Mouse (Mus musculus): ENCODE data around the gene Ranbp17. TPM values are rescaled to one million over a fixed set of nuclear protein-coding genes. Genes with fewer than 3 reads are reported as not detected.

Ranbp17 gene
- polyA plus RNA-seq, 1 experiment from 2014 or later = 9.4 TPM

GRCm38 (mm10) chr11:33399346-33399745, 114.2 kb downstream of the Ranbp17 start:
- H3K4me3 ChIP-seq (replicated peaks) = no peak overlapping the region
- no peaks in the 10 kb centered on the region for H3K9me3 ChIP-seq (replicated peaks)
- H3K36me3 ChIP-seq = no peaks in the 10 kb centered on the region
- H3K4me1 ChIP-seq = peaks cover 8% of the 10 kb centered on the region
- H3K4me2 ChIP-seq = no peak overlapping the region
- H3K27ac ChIP-seq (replicated peaks) = peak overlapping the region; percentile 70; the same call in 1 of the 2 replicates
- no peaks in the 10 kb centered on the region for H3K27me3 ChIP-seq (replicated peaks)
- WGBS = 35% methylated on average over 1 of the region's 1 CpGs
- no peak overlapping the region for H3K9ac ChIP-seq (replicated peaks)
- ATAC-seq (ENCODE audit: low FRiP score) = no peak

GRCm38 (mm10) chr11:33398701-33399100, 114.8 kb downstream of the Ranbp17 start:
- H3K4me2 ChIP-seq = no peak overlapping the region
- H3K27ac ChIP-seq (replicated peaks) = no peak overlapping the region
- H3K9me3 ChIP-seq (replicated peaks) = no peaks in the 10 kb centered on the region
- no peak overlapping the region for H3K4me3 ChIP-seq (replicated peaks)
- H3K36me3 ChIP-seq = no peaks in the 10 kb centered on the region
- H3K9ac ChIP-seq (replicated peaks) = no peak overlapping the region
- no peaks in the 10 kb centered on the region for H3K27me3 ChIP-seq (replicated peaks)
- ATAC-seq (ENCODE audit: low FRiP score) = no peak
- WGBS = 74% methylated on average over 3 of the region's 3 CpGs
- peaks cover 8% of the 10 kb centered on the region for H3K4me1 ChIP-seq

- Histone ChIP-seq H3K4me1 (peaks cover 8% of the 10 kb centered on the region), H3K36me3 (no peaks in the 10 kb centered on the region), H3K9me3 (replicated peaks) (no peaks in the 10 kb centered on the region), H3K27me3 (replicated peaks) (no peaks in the 10 kb centered on the region), H3K4me3 (replicated peaks) (no peak overlapping the region), H3K9ac (replicated peaks) (no peak overlapping the region), H3K27ac (replicated peaks) (no peak overlapping the region), H3K4me2 (no peak overlapping the region)
- 91% methylated on average over 6 of the region's 6 CpGs for WGBS
- no peak for ATAC-seq (ENCODE audit: low FRiP score)
Observed at GRCm38 (mm10) chr11:33396275-33396674, 117.3 kb downstream of the Ranbp17 start.

DNA sequence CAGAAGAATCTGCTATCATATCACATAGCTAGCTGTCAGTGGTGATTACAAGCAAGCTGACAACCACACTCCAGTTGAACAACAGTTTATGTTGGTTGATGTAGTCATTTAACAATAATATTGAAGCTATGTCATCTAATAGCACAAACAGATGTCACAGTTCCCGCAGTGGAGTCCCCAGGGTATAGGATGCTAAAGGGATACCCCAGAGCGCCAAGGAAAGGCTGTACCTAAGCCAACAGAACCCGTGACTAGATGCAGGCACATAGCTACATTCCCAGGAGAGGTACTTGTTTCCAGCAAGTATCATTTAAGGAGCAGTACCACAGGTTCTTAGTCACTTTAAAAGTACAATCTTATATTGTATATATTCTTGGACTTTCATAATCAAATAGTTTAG, 119.5 kb downstream of the Ranbp17 start:
- Histone ChIP-seq H3K4me3 (replicated peaks) (no peak overlapping the region), H3K4me1 (peaks cover 4% of the 10 kb centered on the region; the same call in 1 of the 2 replicates), H3K9me3 (replicated peaks) (no peaks in the 10 kb centered on the region), H3K36me3 (no peaks in the 10 kb centered on the region), H3K27me3 (replicated peaks) (no peaks in the 10 kb centered on the region), H3K4me2 (no peak overlapping the region), H3K9ac (replicated peaks) (no peak overlapping the region), H3K27ac (replicated peaks) (no peak overlapping the region)
- 56% methylated on average over 3 of the region's 3 CpGs for WGBS
- ATAC-seq (ENCODE audit: low FRiP score) = no peak

DNA sequence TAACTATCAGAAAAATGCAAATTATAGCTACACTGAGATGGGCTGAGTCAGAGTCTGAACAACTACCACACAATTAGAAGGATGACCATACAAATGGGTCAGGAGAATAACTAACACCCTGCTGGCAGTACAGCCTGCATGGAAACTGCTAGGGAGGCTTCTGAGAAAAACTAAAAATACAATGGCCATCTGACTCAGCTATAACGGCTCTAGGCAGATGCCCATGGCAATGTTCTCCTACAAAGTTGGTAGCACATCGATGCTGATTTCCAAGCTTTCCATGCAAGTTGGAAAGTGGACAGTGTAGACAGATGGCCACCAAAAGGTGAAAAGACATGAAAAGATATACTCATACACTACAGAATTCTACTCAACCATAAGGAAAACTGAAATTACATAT, 124.9 kb downstream of the Ranbp17 start:
- 98% methylated on average over 2 of the region's 2 CpGs for WGBS
- H3K4me1 ChIP-seq = no peaks in the 10 kb centered on the region
- no peak overlapping the region for H3K9ac ChIP-seq (replicated peaks)
- H3K27me3 ChIP-seq (replicated peaks) = no peaks in the 10 kb centered on the region
- H3K4me2 ChIP-seq = no peak overlapping the region
- H3K27ac ChIP-seq (replicated peaks) = no peak overlapping the region
- no peak overlapping the region for H3K4me3 ChIP-seq (replicated peaks)
- no peak for ATAC-seq (ENCODE audit: low FRiP score)
- no peaks in the 10 kb centered on the region for H3K9me3 ChIP-seq (replicated peaks)
- no peaks in the 10 kb centered on the region for H3K36me3 ChIP-seq

- H3K4me1 ChIP-seq = peaks cover 6% of the 10 kb centered on the region; the same call in 1 of the 2 replicates
- no peak overlapping the region for H3K27ac ChIP-seq (replicated peaks)
- no peak for ATAC-seq (ENCODE audit: low FRiP score)
- no peak overlapping the region for H3K9ac ChIP-seq (replicated peaks)
- no peaks in the 10 kb centered on the region for H3K36me3 ChIP-seq
- H3K4me2 ChIP-seq = no peak overlapping the region
- no peaks in the 10 kb centered on the region for H3K27me3 ChIP-seq (replicated peaks)
- H3K4me3 ChIP-seq (replicated peaks) = no peak overlapping the region
- WGBS = 20% methylated on average over 5 of the region's 5 CpGs
- no peaks in the 10 kb centered on the region for H3K9me3 ChIP-seq (replicated peaks)
Observed at GRCm38 (mm10) chr11:33361867-33362266, 151.7 kb downstream of the Ranbp17 start.

DNA sequence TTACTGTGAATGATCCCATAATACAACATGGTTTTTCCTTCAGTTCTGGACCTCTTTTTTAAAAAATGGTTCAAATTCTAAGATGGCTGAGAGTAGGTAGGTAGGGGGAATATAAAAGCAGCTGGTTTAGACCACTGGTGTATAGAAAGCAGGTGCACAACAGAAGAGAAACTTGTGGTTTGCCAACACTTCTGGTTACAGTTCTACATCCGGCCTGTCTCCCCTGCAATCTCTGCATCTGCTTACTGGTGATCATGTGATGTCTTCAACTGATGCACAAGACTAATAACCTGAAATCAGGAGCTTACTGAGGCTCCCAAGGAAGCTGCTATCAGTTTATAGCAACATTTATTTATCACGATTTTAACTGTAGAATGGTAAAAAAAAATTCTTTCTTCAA, 164.3 kb downstream of the Ranbp17 start:
- no peaks in the 10 kb centered on the region for H3K9me3 ChIP-seq (replicated peaks)
- ATAC-seq (ENCODE audit: low FRiP score) = no peak
- H3K4me3 ChIP-seq (replicated peaks) = no peak overlapping the region
- H3K27ac ChIP-seq (replicated peaks) = no peak overlapping the region
- no peak overlapping the region for H3K9ac ChIP-seq (replicated peaks)
- WGBS = 80% methylated on average over 2 of the region's 2 CpGs
- H3K27me3 ChIP-seq (replicated peaks) = no peaks in the 10 kb centered on the region
- H3K4me1 ChIP-seq = no peaks in the 10 kb centered on the region
- H3K4me2 ChIP-seq = no peak overlapping the region
- H3K36me3 ChIP-seq = no peaks in the 10 kb centered on the region

DNA sequence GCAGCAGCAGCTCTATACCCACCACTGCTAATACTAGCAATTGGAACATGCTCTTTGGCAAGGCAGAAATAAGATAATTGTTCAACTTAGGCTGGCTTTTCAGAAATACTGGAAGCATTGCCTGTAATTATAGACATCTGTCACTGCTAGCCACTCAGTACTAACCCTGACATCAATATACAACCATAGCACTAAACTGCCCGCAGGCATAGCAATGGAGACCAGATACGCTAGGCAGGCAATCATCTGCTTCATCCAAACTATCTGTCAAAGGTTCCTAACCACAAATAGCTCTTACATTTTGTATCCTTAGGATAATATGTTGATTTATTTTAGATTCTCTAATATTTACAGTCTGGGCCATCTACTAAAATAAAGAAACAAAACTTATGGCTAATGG, 171.5 kb downstream of the Ranbp17 start:
- H3K4me2 ChIP-seq = no peak overlapping the region
- no peaks in the 10 kb centered on the region for H3K36me3 ChIP-seq
- no peak overlapping the region for H3K9ac ChIP-seq (replicated peaks)
- no peak overlapping the region for H3K4me3 ChIP-seq (replicated peaks)
- no peak for ATAC-seq (ENCODE audit: low FRiP score)
- H3K27ac ChIP-seq (replicated peaks) = no peak overlapping the region
- no peaks in the 10 kb centered on the region for H3K27me3 ChIP-seq (replicated peaks)
- H3K9me3 ChIP-seq (replicated peaks) = no peaks in the 10 kb centered on the region
- 53% methylated on average over 2 of the region's 2 CpGs for WGBS
- H3K4me1 ChIP-seq = peaks cover 4% of the 10 kb centered on the region; the same call in 1 of the 2 replicates

- no peak overlapping the region for H3K4me2 ChIP-seq
- peak; percentile 35; the same call in 1 of the 2 replicates for ATAC-seq (ENCODE audit: low FRiP score)
- no peak overlapping the region for H3K27ac ChIP-seq (replicated peaks)
- H3K36me3 ChIP-seq = no peaks in the 10 kb centered on the region
- 41% methylated on average over 7 of the region's 7 CpGs for WGBS
- H3K4me1 ChIP-seq = 0 out of 2 replicates have a peak, but pooled peaks cover 8% of the 10 kb centered on the region
- H3K9me3 ChIP-seq (replicated peaks) = no peaks in the 10 kb centered on the region
- H3K4me3 ChIP-seq (replicated peaks) = no peak overlapping the region
- H3K9ac ChIP-seq (replicated peaks) = no peak overlapping the region
- H3K27me3 ChIP-seq (replicated peaks) = no peaks in the 10 kb centered on the region
Observed at GRCm38 (mm10) chr11:33336552-33337121, 176.9 kb downstream of the Ranbp17 start.

DNA sequence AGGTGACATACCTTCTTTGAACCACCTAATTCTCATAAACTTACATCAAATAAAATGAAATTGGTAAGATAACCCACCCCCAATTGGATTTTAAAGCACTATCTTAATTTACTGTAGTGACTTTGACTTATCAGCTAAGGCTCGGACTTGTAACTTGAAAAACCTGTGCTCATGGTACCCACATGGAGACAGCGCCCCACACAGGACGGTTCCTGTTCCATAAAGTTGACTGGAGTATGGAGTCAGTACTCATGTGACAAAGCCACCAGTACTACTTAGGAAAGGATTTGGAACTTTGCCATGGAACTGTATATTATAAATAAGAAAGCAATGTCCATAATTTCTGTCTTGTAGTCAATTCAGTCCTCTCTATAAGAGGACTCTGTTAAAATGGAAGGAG, 177.9 kb downstream of the Ranbp17 start:
- no peaks in the 10 kb centered on the region for H3K36me3 ChIP-seq
- WGBS = 91% methylated on average over 3 of the region's 3 CpGs
- H3K9ac ChIP-seq (replicated peaks) = no peak overlapping the region
- H3K4me2 ChIP-seq = no peak overlapping the region
- ATAC-seq (ENCODE audit: low FRiP score) = no peak
- H3K4me1 ChIP-seq = 0 out of 2 replicates have a peak, but pooled peaks cover 8% of the 10 kb centered on the region
- no peaks in the 10 kb centered on the region for H3K9me3 ChIP-seq (replicated peaks)
- H3K27me3 ChIP-seq (replicated peaks) = no peaks in the 10 kb centered on the region
- H3K4me3 ChIP-seq (replicated peaks) = no peak overlapping the region
- no peak overlapping the region for H3K27ac ChIP-seq (replicated peaks)

GRCm38 (mm10) chr11:33332137-33332536, 181.4 kb downstream of the Ranbp17 start:
- H3K4me1 ChIP-seq = 0 out of 2 replicates have a peak, but pooled peaks cover 8% of the 10 kb centered on the region
- no peak overlapping the region for H3K4me3 ChIP-seq (replicated peaks)
- H3K27ac ChIP-seq (replicated peaks) = no peak overlapping the region
- 58% methylated on average over 5 of the region's 5 CpGs for WGBS
- no peak overlapping the region for H3K9ac ChIP-seq (replicated peaks)
- no peaks in the 10 kb centered on the region for H3K36me3 ChIP-seq
- no peaks in the 10 kb centered on the region for H3K9me3 ChIP-seq (replicated peaks)
- no peak overlapping the region for H3K4me2 ChIP-seq
- no peak for ATAC-seq (ENCODE audit: low FRiP score)
- no peaks in the 10 kb centered on the region for H3K27me3 ChIP-seq (replicated peaks)

GRCm38 (mm10) chr11:33319006-33319611, 194.4 kb downstream of the Ranbp17 start:
- H3K27ac ChIP-seq (replicated peaks) = no peak overlapping the region
- no peaks in the 10 kb centered on the region for H3K27me3 ChIP-seq (replicated peaks)
- H3K4me1 ChIP-seq = no peaks in the 10 kb centered on the region
- ATAC-seq (ENCODE audit: low FRiP score) = no peak
- no peak overlapping the region for H3K4me2 ChIP-seq
- H3K36me3 ChIP-seq = 0 out of 2 replicates have a peak, but pooled peaks cover 2% of the 10 kb centered on the region
- WGBS = 83% methylated on average over 7 of the region's 7 CpGs
- no peak overlapping the region for H3K4me3 ChIP-seq (replicated peaks)
- no peaks in the 10 kb centered on the region for H3K9me3 ChIP-seq (replicated peaks)
- H3K9ac ChIP-seq (replicated peaks) = no peak overlapping the region
